Mouse (Mus musculus) embryo, embryonic 11 days (tissue): ENCODE results near the gene Gm10471.
A peak's percentile ranks its signal among the peaks of the same experiment; 100 is the strongest.
"Not testable (repeated sequence)": the region's sequence is repeated elsewhere in the genome, so short reads cannot be mapped to it uniquely, and the experiment has no call there.

Source experiments
- DNase-seq: peaks from one replicate; pipeline ENCODE4 v3.0.0-alpha.2; 2015

Gene Gm10471

DNA sequence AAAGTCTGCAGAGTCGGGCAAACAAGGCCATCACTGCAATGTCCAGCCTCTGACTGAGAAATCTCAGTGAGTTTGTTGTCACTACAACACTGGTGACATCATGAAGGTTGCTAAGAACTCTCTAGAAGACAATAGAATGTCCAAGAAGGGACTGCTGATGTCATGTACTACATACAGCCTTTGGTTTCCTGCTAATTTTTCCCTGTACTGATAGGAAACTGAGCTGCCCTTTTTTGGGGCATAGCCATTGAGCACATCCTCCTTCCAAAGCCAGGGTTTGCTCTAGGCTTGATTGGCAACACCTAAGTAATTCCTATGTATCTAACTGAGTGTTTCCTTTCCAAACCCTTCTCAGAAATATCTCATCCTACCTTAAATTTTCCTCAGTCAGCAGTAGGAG is at the start of gene Gm10471:
Gm10471 (minus strand) TSS at position 101 of the 400 bp plus-strand sequence.
- not testable (repeated sequence) for DNase-seq

DNA sequence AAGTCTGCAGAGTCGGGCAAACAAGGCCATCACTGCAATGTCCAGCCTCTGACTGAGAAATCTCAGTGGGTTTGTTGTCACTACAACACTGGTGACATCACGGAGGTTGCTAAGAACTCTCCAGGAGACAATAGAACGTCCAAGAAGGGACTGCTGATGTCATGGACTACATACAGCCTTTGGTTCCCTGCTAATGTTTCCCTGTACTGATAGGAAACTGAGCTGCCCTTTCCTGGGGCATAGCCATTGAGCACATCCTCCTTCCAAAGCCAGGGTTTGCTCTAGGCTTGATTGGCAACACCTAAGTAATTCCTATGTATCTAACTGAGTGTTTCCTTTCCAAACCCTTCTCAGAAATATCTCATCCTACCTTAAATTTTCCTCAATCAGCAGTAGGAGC is 32.2 kb upstream of the Gm10471 start, which contains the start of gene Gm10220:
Gm10220 (minus strand) TSS at position 101 of the 400 bp plus-strand sequence.
- DNase-seq = not testable (repeated sequence)

DNA sequence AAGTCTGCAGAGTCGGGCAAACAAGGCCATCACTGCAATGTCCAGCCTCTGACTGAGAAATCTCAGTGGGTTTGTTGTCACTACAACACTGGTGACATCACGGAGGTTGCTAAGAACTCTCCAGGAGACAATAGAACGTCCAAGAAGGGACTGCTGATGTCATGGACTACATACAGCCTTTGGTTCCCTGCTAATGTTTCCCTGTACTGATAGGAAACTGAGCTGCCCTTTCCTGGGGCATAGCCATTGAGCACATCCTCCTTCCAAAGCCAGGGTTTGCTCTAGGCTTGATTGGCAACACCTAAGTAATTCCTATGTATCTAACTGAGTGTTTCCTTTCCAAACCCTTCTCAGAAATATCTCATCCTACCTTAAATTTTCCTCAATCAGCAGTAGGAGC is 16.2 kb upstream of the Gm10471 start, which contains the start of gene 5031410I06Rik:
5031410I06Rik (minus strand) TSS at position 101 of the 400 bp plus-strand sequence.
- not testable (repeated sequence) for DNase-seq

DNA sequence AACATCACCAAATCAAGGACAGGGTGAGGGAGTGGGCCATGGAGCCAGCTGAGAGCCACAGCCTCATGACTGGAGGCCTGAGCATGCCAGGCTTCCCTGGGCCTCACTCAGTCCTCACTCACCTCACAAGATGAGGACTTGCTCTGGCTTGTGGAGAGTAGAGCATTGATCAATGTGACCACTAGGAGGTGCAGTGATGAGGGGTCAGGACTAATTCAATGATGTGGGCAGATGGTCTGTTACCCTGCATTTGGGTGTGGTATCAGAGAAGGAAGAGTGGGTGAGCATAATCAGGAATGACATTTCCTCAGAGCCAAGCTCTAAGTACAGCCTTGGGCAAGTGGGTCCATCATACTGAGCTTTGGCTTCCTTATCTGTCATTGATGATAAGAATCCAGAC is 10.1 kb downstream of the Gm10471 start:
- DNase-seq = peak; percentile 18

DNA sequence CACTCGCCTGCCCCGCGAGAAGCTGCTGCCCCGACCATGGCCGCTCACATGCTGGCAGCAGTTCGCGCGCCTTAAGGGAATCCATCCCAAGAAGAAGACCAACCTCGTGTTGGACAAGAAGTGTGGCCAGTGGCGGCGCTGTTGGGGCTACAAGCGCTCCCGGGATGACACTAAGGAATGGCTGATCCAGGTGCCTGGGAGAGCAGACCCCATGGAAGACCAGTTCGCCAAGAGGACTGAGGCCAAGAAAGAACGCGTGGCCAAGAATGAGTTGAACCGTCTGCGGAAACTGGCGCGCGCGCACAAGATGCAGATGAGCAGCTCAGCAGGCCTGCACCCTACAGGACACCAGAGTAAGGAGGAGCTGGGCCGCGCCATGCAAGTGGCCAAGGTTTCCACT is 18.4 kb downstream of the Gm10471 start:
- DNase-seq = no peak

DNA sequence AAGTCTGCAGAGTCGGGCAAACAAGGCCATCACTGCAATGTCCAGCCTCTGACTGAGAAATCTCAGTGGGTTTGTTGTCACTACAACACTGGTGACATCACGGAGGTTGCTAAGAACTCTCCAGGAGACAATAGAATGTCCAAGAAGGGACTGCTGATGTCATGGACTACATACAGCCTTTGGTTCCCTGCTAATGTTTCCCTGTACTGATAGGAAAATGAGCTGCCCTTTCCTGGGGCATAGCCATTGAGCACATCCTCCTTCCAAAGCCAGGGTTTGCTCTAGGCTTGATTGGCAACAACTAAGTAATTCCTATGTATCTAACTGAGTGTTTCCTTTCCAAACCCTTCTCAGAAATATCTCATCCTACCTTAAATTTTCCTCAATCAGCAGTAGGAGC is 30.6 kb downstream of the Gm10471 start, which contains the start of gene Gm7347:
Gm7347 (minus strand) TSS at position 101 of the 400 bp plus-strand sequence.
- not testable (repeated sequence) for DNase-seq

DNA sequence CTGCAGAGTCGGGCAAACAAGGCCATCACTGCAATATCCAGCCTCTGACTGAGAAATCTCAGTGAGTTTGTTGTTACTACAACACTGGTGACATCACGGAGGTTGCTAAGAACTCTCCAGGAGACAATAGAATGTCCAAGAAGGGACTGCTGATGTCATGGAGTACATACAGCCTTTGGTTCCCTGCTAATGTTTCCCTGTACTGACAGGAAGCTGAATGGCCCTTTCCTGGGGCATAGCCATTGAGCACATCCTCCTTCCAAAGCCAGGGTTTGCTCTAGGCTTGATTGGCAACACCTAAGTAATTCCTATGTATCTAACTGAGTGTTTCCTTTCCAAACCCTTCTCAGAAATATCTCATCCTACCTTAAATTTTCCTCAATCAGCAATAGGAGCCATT is 49.6 kb downstream of the Gm10471 start, which contains the start of gene Speer4a:
Speer4a (minus strand) TSS at position 101 of the 400 bp plus-strand sequence.
- not testable (repeated sequence) for DNase-seq
